Mouse (Mus musculus) mesoderm, embryonic 11.5 days (tissue): Measurements from ENCODE around the gene Crocc.
A peak's percentile ranks its signal among the peaks of the same experiment; 100 is the strongest.

Experiments used
- DNase-seq: peaks from one replicate; pipeline ENCODE4 v3.0.0-alpha.2; 2012; ENCODE audit warnings: low read depth, low spot score

The Crocc gene

DNA sequence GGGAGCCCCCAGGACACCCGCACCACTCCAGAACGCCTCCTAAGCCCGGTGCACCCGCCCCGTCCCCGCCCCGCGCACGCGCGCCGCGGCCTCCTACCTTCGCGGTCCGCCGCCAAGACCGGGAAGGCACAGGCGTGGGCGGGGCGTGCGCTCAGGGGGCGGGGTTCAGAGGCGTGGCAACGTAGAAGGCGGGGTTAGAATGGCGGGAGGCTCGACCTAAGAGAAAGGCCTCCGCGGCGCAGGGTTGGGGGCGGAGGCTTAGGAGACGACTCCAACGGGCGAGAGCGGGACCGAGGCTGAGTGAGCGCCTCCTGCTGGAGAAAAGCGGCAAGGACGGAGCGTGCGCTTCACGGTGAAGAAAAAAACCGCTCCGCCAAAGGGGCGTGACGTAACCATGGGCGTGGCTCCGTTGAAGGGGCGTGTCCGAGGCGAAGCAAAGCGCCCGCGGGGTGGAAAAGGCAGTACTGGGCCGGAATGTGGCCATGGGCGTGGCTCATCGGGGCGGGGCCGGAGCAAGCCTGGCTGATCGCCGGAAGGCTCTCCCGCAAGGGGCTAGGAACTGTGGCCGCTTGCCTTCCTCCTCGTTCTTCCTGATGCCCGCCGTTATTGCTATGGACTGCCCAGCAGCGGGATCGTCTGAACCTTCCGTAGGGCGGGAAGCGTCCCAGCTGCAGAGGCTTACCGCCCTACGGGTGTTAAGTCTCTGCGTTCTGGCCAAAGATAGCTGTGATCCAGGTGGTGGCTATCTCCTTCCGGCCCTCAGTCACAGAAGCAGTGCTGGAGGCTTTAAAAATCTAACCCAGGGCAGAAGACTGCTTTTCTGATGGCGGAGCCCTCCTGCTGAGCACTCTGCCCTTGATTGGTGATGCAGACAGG, at the start of gene Crocc:
Crocc (minus strand) TSS at position 125 of the 876 bp plus-strand sequence.
- peak; percentile 99 for DNase-seq

DNA sequence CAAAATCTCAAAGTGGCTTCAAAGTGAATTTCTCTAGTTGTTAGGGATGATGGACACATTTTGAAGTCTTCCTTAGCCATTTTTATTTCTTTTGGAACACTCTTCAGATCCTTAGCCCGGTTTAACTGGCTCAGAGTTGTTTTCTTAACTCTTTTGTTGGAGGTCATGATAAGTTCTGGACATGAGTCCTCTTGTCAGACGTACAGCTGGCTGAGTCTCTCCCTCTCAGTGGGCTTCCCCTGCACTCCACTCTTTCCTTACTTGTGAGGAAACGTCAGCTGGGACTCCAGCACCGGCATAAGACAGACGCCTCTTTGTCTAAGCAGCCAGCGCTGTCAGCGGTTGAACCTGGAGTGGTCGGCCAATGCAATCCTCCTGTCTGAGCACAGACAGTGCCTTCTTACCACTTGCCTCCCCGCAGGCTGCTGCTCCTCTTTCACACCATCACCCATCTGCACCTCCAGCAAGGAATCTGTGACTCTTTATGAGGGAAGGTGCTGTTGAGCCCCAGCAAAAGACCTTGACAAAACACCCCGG, 47.9 kb upstream of the Crocc start:
- DNase-seq, result peak; percentile 63

DNA sequence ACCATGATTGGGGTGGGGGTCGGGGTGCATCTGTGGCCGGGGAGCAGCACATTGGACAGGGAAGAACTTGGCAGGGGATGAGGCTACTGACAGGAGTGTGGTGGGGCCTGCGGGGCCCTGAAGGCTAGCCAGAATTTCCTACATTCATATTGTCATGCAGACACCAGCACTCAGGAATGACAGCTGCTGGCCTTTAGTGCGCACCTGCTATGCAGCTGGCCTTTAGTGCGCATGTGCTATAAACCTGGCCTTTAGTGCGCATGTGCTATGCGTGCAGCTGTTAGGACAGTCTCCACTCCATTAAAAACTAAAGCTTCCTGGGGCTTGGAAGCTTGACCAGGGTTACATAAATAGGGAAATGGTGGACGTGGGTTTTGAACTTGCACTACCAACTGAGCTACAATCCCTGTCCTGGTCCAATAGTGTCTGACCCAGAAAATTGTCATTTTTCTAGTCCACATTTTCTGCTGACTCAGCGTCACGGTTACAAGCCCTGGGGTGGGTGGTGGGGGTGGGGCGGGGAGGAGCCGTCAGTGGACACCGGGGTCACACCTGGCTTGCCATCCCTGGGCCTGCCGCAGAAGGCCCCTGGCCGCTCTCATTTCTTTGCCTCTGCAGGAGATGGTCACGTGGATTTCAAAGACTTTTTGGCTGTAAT, 46.3 kb upstream of the Crocc start:
- DNase-seq, result peak; percentile 34

DNA sequence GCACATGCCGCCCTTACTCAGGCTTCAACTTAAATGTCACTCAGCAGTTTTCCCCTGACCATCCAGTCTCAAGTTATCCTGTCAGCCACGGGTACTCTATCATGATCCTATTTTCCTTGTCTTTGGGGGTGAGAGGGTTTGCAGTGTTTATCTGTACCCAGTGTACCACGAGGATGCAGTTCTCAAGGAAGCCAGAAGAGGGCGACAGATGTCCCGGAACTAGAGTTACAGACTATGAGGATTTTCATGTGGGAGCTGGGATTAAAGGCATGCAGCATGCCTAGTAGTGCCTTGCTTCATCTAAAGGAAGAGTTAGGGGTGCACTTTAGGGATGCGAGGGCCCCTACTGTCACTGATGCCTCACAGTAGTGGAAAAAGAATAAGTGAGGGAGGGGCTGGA, 41.5 kb upstream of the Crocc start:
- DNase-seq, result peak; percentile 58

DNA sequence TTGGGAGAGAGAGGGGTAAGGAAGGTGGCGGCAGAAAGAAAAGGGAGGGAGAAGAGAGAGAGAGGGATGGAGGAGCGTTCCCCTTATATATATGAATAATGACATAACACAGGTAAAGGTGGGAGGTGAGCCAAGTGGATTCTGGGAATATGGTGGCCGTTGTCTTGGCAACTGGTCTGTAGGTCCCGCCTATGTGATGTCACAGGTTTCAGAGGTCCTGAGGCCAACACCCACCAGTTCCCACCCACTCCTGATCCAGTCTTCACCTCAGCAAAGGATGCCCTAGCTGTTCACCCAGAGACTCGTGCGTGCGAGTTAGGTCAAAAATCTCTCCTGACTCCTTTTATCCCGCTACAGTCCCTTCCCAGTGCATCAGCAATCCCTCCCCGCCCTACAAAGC, 40.9 kb upstream of the Crocc start:
- no peak for DNase-seq

DNA sequence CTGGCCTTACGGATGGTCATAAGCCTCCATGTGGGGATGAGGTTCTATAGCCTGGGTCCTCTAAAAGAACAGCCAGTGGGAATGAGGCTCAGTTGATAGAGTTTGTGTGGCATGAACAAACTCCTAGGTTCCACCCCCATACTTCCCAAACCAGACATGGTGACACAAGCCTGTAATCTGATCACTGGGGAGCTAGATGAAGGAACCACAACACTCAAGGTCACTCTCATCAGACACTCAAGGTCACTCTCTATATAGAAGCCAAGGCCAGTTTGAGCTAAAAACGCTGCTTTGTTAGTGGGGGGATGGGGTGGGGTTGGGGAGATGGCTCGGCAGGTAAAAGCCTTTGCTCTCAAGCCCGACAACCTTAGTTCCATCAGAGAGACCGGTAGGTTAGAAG, 39.6 kb upstream of the Crocc start:
- DNase-seq, result no peak

DNA sequence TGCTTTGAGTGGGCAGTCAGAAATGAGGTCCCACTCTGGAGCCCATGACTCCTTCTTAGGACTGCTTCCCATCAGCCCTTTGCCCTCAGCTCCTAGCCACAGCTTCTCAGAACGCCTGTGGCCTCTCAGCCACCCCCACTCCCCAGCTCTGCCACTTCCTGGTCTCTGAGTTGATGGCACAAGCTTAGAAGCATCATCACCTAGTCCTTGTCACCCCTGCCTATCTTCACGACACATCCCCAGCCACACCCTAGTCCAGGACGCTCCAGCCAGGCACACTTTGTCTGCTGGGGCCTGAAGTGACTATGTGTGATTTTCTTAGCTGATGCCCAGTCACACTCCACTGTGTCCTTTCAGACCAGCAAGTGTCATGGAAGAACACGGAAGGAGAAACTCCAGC, 38.6 kb upstream of the Crocc start:
- no peak for DNase-seq

DNA sequence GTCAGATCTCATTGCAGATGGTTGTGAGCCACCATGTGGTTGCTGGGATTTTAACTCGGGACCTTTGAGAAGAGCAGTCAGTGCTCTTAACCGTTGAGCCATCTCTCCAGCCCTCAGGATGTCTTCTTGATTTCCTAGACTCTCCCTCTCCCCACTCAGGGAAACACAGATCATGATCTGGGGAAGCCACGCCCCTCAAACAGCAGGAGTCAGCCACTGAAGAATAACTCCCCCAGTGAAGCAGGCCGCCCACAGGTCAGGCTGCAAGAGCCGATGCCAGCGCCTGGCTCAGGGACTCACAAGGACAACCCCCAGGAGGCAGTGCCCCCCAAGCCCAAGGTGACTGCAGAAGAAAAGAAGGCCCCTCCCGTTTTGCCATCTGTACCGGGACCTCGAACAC, 36.4 kb upstream of the Crocc start:
- peak; percentile 14 for DNase-seq

DNA sequence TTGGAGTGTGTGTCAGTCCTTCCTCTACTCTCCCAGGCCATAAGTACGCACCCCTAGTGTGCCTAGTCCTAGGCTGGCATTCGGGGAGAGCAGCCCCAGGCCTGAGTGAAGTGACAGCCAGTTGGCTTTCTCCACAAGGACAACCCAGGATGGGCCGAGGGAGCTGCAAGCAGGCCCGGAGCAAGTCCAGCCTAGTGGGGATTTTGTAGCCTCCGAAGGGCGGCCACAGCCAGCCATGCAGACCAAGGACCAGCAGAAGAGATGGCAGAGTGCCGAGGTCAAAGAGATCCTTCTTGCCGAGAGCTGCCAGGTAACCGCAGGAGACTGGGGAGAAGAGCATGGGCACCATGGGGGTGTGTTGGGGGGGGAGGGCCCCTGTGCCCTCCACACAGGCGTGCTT, 34.7 kb upstream of the Crocc start:
- DNase-seq, result no peak

DNA sequence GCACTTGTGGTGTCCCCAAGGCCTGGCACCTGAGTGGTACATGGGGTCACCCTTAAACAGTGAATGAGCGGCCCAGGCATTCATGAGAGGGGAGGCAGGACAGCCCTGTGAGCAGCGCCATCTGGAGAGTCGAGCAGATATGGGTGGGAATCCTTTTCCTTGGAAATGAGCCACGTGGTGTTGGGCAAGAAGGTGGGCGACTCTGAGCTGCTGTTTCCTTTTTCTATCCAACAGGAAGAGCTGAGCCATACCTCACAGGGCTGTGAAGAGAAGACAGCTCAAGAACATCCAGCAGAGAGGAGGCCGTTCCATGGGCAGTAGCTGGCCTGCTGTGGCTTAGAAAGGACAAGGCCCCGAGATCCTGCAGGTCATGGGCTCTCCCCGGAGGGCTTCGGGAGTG, 28.4 kb upstream of the Crocc start:
- no peak for DNase-seq

DNA sequence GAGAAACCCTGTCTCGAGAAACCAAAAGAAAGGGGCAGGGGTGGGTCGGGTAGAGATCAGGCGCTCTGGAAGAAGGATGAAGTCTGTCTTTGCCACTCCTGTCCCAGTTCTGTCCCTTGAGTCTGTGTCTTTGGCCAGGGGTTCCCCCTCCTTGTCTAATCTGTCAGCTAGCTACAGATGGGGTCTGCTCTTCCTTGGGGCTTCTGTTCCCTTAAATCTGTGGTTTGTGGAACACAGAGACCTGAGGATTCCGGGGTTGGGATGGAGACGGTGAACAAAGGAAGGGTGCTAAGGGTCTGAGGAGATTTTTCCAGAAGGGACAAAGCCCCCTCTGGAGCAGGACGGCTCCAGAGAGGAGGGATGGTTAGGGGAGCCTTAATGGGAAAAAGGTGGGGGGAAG, 27.7 kb upstream of the Crocc start, which contains the start of gene Spata21:
Spata21 (plus strand) TSS at position 301 of the 400 bp plus-strand sequence.
- DNase-seq, result no peak

DNA sequence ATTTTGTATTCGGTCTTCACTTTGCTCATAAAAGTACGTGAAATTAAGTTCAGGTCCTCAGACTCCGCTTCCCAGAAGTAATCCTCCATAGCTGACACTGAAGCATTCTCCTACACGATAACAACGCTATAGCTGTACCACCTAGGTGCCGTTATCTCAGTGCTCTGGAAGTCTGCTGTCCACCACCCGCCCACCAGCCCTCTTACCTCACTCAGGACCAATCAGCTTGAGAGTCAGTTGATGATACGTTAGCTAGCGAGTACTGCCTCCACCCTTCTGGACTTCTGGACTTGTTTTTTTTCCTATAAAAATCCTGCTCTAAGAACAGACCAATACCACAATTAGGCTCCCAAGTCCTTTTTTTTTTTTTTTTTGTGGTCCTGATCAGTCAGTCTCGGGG, 26.5 kb upstream of the Crocc start:
- DNase-seq, result no peak

DNA sequence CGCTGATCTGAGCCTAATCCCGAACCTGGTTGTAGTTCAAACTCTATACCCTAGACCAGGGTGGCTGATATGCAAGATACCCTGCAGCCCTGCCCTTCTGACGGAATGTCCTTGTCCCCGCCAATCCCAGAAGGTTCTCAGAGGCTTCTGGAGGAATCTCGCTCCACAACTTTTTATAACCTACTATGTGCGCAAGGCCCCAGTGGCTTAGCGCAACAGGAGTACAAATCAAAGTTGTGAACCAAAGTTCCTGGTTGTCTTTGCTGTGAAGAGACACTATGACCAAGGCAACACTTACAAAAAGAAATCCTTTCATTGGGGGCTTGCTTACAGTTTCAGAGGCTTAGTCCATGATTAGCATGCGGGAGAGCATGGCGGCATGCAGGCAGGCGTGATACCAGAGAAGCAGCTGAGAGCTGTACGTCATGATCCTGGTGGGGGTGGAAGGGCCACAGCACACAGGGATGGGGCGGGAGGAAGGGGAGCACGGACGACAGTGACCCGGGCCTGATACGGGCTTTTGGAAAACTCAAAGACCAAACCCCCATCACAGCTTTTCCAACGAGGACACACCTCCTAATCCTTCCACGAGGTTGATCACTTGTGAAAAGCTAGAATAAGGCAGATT, 18.3 kb upstream of the Crocc start:
- no peak for DNase-seq

DNA sequence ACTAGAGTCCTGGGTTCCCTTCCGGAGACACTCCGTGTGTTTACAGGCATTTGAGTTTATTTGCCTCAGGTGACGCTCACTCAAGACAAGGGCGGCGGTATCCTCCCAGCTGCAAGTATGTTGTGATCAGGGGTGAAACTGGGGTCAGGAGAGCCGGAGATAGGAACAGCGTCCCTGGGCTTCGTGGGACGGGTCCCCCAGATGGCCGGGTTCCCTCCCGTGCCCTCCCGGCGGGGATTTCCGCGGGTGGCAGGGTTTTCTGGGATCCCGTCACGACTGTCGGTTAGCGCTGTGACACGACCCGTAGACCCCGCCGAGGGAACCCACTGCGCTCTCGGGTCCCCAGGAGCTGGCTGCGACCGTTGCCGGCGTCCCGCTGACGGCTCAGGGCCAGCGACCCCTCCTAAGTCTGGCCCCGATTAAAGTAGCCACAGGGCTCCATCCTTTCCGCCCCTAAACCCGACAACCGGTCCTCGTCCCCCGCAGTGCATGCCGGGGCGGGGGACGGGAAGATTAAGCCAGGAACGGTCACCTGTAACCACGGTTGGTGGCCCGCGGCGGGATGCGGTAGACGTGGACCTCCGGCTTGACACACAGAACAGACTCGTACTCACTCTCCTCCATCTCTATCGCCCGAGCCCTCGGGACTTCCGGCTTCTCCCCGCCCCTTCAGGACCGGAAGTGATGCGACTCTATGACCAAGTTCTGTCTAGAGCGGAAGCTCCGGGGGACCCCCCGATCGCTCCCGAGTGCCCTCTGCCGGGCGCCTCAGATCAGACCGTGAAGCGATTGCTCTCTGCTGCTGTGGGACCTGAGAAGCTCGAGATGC, 17.5 kb upstream of the Crocc start, which contains the start of gene Necap2:
Necap2 (minus strand) TSS at position 677 of the 829 bp plus-strand sequence.
- peak; percentile 96 for DNase-seq

DNA sequence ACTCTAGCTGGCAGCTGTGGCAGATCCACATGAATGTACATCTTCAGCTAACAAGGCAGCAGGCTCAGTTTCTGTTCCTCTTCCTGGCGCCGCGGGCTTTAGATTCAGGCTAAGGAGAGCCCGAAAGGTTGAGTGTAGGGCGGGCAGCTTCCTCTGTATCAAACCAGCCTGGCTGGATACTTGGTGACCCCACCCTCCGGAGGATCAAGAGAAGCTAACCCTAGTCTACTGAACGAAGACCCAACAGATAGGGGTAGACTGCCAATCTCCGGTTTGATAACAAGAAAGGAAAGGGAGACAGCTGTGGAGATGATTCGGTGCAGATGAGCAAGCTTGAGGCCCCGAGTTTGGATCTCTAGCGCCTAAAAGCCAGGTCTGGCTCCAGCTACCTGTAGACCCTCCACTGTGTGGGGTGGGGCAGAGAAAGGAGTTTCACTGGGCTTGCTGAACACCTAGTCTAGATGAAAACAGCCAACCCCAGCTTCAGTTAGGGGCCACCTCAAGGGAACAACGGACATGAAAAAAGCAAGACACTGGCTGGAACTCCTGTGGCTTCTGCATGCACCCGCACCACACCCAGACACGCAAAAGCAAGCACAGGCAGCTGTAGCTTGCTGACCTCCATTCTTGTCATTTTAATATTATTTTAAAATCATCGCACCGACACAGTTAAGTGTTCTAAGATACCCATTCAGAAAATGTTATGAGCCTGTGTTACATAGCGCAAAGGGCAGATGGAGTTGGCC, 16.6 kb upstream of the Crocc start:
- no peak for DNase-seq

DNA sequence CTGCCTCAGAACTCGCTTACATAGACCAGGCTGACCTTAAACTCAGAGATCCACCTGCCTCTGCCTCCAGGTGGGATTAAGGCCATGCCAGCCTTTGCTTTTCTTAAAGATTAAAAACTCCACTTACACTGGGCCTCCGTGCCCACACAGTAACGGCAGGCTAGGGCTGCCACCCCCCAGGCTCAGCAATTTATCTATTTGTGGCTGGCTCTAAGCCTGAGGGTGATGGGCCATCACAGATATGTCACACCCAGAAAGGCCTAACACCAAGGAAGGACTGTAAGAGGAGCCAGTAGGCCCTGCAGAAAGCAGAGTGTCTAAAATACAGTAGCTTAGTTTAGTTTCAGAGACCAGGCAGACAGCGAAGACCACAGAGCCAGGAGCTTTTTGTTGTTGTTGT, 13.8 kb upstream of the Crocc start:
- DNase-seq, result no peak

DNA sequence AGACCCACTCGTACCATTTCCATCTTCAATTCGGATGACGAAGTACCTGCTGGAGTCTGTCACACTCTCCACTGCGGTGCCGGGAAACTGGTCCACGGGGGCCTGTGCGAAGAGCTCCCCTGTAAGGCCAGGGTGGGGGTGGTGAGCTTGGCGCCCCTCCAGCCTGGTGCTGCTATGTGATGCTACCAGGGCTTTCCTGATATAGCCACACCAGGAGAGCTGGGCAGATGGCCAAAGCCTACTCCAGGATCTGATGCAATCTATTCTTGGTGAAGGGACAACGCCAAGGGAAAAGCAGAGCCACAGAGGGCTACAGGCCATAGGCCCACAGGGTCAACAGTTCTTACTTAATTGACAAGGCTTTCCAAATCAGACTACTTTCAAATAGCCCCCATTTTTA, 13.3 kb upstream of the Crocc start:
- no peak for DNase-seq

DNA sequence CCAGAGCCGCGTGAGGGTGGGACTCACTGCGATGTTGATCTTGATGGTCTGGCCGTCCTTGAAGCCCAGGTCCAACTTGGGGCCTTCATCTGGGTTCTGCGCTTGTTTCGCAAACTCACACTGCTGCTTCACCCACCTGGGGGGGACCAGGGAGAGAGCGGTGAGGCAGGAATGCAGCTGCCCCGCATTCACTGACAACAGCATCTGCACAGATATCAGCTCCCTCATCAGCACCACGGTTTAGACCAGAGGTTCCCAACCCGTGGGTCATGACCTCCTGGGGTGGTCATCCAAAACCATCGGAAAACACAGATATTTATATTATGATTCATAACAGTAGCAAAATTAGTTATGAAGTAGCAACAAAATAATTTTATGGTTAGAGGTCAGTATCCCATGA, 12.2 kb upstream of the Crocc start:
- DNase-seq, result no peak

DNA sequence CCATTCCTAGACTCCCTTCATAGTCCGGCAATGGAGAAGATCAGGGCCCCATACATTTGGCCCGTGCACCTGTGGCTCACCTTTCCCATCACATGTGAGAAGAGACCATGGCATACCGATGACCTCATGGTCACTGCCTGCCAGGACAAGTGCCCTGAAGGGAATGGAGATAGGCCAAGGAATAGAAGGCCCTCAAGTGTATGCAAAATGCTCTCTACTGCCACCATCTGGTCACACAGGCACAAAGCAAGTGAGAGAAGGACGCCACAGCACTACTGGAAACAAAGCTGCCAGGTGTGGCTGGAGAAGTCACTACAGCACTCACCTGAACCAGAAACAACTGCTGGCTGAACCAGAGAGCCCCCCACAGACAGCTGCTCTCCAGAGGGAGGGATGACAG, 9.4 kb upstream of the Crocc start:
- DNase-seq, result no peak

DNA sequence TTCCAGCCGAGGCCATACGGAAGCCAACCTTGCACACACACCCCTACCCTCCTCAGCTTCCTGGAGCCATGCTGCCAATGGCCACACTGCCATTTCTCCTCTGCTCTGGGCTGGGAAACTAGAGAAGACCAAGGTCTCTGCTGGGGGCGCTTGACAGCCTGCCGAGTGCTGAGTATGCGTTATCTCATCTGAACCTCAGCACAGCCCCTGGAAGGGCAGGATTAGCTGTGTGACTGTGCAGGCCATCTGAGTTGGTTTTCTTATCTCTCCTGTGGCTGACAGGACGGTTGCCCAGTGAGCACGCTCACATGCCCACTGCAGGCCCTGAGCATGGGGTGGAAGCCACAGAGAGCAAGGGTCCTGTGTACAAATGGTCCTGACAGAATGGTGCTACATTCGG, 8.3 kb upstream of the Crocc start:
- no peak for DNase-seq
